Mouse (Mus musculus) gastrocnemius, postnatal 36 days (tissue): ENCODE results near the gene Mtnr1a. TPM values are rescaled to one million over a fixed set of nuclear protein-coding genes. Genes with fewer than 3 reads are reported as not detected.

Experiments used
- DNase-seq, 2 experiments: peaks; one replicate each; pipeline ENCODE4 v3.0.0; 2022
- intact Hi-C: fragments of 180-260 bp; cut with DNase I; formaldehyde crosslinking; loops from one replicate; pipeline ENCODE4 v1.15.1; 2025
- total RNA-seq, 2 experiments: library from RNA; stranded (reverse); gene quantifications; 2 replicates each; pipeline ENCODE4 v1.2.3; 2021

Gene Mtnr1a
- total RNA-seq, 2 experiments from 2014 or later: not detected

GRCm38 (mm10) chr8:45093599-45093998, 24.7 kb downstream of the Mtnr1a start:
- DNase-seq: no peak
- intact Hi-C loops: no loop called here

- DNase-seq: no peak
- intact Hi-C loops: no loop called here
Measured at GRCm38 (mm10) chr8:45109371-45110063, 40.6 kb downstream of the Mtnr1a start.

GRCm38 (mm10) chr8:45110064-45110812, 41.3 kb downstream of the Mtnr1a start:
- intact Hi-C loops: no loop called here
- DNase-seq: no peak

DNA sequence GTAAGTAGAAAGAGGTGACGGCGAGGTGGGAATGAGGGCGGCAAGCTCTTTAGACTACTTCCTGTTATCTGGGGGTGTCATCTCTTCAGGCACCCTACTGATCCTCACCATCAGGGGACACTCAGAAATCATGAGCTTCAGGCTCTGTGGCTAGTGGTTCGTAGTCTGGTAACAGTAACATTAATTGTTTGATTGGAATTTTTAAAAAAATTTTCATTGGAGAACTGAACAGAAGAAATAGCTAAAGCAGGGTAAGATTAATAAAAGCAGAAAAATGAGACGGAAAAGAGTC, 41.8 kb downstream of the Mtnr1a start:
- no peak for DNase-seq
- intact Hi-C loops: no loop called here

GRCm38 (mm10) chr8:45111820-45112219, 42.9 kb downstream of the Mtnr1a start:
- DNase-seq: no peak
- intact Hi-C loops: no loop called here

DNA sequence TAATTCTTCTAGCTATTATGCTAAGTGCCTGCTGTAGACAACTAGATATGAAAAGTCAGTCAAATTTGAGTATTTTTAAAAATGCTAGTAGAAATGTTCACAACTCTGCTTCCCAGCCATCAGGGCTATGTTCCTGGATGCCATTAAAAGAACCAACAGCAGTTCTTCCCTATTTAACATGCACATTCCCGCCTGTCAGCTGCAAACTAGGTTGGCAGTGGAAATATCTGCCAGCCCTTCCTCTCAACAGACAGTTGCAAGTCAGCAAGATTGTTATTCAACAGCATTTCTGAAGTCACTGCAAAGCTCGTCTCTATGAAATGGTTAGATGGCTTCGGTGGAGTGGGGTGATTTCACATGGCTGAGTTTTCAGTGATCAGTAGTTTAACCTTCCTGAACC, 48.7 kb downstream of the Mtnr1a start:
- intact Hi-C loops: no loop called here
- DNase-seq: no peak

- intact Hi-C loops: no loop called here
- DNase-seq: no peak
Measured at GRCm38 (mm10) chr8:45125680-45126079, 56.7 kb downstream of the Mtnr1a start.

Other genes starting within 250 kb of the Mtnr1a start
- 1 to 10 TPM; 3.4 to 4.3 TPM for gene Fat1, start 133.7 kb upstream of the Mtnr1a start, total RNA-seq
- gene F11, start 192.9 kb downstream of the Mtnr1a start, total RNA-seq: not detected
- not detected for gene Klkb1, start 225.7 kb downstream of the Mtnr1a start, total RNA-seq
- not detected for gene Gm45753, start 239.3 kb downstream of the Mtnr1a start, total RNA-seq